Mouse (Mus musculus): ENCODE results near the gene Phxr2.

Gene Phxr2

GRCm38 (mm10) chr10:99095114-99095513 is 31.0 kb downstream of the Phxr2 start:
- DNase-seq (ENCODE audit: low spot score): no peak

- DNase-seq (ENCODE audit: low spot score): no peak
Measured at GRCm38 (mm10) chr10:99093364-99093763, 32.8 kb downstream of the Phxr2 start.

GRCm38 (mm10) chr10:99089906-99090305 is 36.2 kb downstream of the Phxr2 start:
- no peak for DNase-seq (ENCODE audit: low spot score)

GRCm38 (mm10) chr10:99086029-99086428 is 40.1 kb downstream of the Phxr2 start:
- no peak for DNase-seq (ENCODE audit: low spot score)

GRCm38 (mm10) chr10:99085240-99085587 is 40.9 kb downstream of the Phxr2 start:
- no peak for DNase-seq (ENCODE audit: low spot score)

- DNase-seq (ENCODE audit: low spot score): peak; percentile 84
Measured at GRCm38 (mm10) chr10:99084397-99085239, 41.5 kb downstream of the Phxr2 start.

- peak; percentile 67 for DNase-seq (ENCODE audit: low spot score)
Measured at GRCm38 (mm10) chr10:99083431-99084003, 42.6 kb downstream of the Phxr2 start.

GRCm38 (mm10) chr10:99081569-99081990 is 44.5 kb downstream of the Phxr2 start:
- no peak for DNase-seq (ENCODE audit: low spot score)

- DNase-seq (ENCODE audit: low spot score): no peak
Measured at GRCm38 (mm10) chr10:99078621-99079020, 47.5 kb downstream of the Phxr2 start.

GRCm38 (mm10) chr10:99076113-99076895 is 49.8 kb downstream of the Phxr2 start:
- DNase-seq (ENCODE audit: low spot score): no peak

Measured in ovary, postnatal 36 days (tissue).